Mouse (Mus musculus) embryonic fibroblast, embryonic 13.5 days (primary cell): Measurements from ENCODE around the gene Tmem87a.

Experiments
- CTCF ChIP-seq: IDR thresholded peaks from 2 replicates; pipeline ENCODE4 v1.5.1; 2011; ENCODE audit warnings: mild to moderate bottlenecking, control low read depth, low read length, moderate library complexity, borderline replicate concordance; ENCODE audit not compliant: insufficient read depth
- POLR2A ChIP-seq: IDR thresholded peaks from 2 replicates; pipeline ENCODE4 v1.6.1; 2011; ENCODE audit warnings: low read depth, mild to moderate bottlenecking, control low read depth, low read length, moderate library complexity

DNA sequence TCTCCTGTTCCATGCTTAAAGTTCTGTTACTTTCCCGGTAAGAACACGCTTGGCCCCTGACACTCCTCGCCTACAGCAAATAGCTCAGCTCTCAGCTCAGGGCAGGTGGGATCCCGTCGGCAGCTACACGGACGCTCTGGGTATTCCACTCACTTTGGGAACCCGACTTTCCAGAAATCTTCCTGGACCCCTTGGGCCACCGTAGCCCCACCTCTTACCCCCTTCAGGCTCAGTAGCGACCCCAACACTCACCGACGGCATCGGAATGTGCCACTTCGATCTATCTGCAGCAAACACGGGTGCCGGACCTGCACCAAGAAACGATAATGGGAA lies 294 bp downstream of the Tmem87a start, which contains the start of gene Ganc:
- no peak for TF ChIP-seq CTCF
- no peak for TF ChIP-seq POLR2A
